Mouse (Mus musculus): ENCODE data around the gene Tdrd12. TPM values are rescaled to one million over a fixed set of nuclear protein-coding genes. Genes with fewer than 3 reads are reported as not detected.
"Not testable (repeated sequence)": the region's sequence is repeated elsewhere in the genome, so short reads cannot be mapped to it uniquely, and the experiment has no call there.

Gene Tdrd12
- total RNA-seq, 1 experiment: 35.4 TPM

- in situ Hi-C loops (cut with MboI; ENCODE audit: low sequenced_read_pairs in 2 of 2, unreplicated experiment in 2 of 2): no loop called here
- peak; percentile 78 for DNase-seq (ENCODE audit: low read depth, low spot score)
- Histone ChIP-seq H3K4me1 (ENCODE audit: control insufficient read depth in 2 of 2, insufficient read depth in 2 of 2, low read length in 2 of 2, poor library complexity in 1 of 2) (peaks cover 2 to 5% of the 10 kb centered on the region in 2 experiments; a peak in 2 of 4 replicates), H3K4me3 (ENCODE audit: insufficient read depth in 1 of 2, low read depth in 1 of 2, low read length in 2 of 2, poor library complexity in 1 of 2, severe bottlenecking in 1 of 2) (no peak overlapping the region), H3K9me3 (ENCODE audit: control insufficient read depth, insufficient read depth, low read depth, low read length) (no peaks in the 10 kb centered on the region), H3K36me3 (ENCODE audit: control insufficient read depth, insufficient read depth, low read length, poor library complexity, severe bottlenecking) (no peaks in the 10 kb centered on the region), H3K27ac (ENCODE audit: insufficient read depth, low read depth, low read length, poor library complexity, severe bottlenecking) (no peak overlapping the region), H3K9ac (ENCODE audit: insufficient read depth, low read depth, low read length, poor library complexity, severe bottlenecking) (no peak overlapping the region)
- TF ChIP-seq HCFC1 (IDR thresholded peaks at IDR 0.05; ENCODE audit: borderline replicate concordance, insufficient read depth, low read length): no peak
- TF ChIP-seq ZC3H11A (IDR thresholded peaks at IDR 0.05; ENCODE audit: borderline replicate concordance, low read depth, low read length): no peak
- TF ChIP-seq ZNF384 (IDR thresholded peaks at IDR 0.05; ENCODE audit: low read depth, low read length): no peak
- no peak for TF ChIP-seq CHD2 (IDR thresholded peaks at IDR 0.05; ENCODE audit: low read depth, low read length)
- no peak for TF ChIP-seq MAFK (IDR thresholded peaks at IDR 0.05; ENCODE audit: insufficient read depth, low read depth, low read length)
Observed at GRCm38 (mm10) chr7:35579849-35580248, 42.3 kb upstream of the Tdrd12 start.

GRCm38 (mm10) chr7:35570883-35571282, 33.3 kb upstream of the Tdrd12 start:
- in situ Hi-C loops (cut with MboI; ENCODE audit: low sequenced_read_pairs in 2 of 2, unreplicated experiment in 2 of 2); H3K27ac ChIP-seq (ENCODE audit: insufficient read depth, low read depth, low read length, poor library complexity, severe bottlenecking): not testable (repeated sequence)

GRCm38 (mm10) chr7:35569724-35570123, 32.2 kb upstream of the Tdrd12 start:
- in situ Hi-C loops (cut with MboI; ENCODE audit: low sequenced_read_pairs in 2 of 2, unreplicated experiment in 2 of 2); H3K9ac ChIP-seq (ENCODE audit: insufficient read depth, low read depth, low read length, poor library complexity, severe bottlenecking); H3K36me3 ChIP-seq (ENCODE audit: control insufficient read depth, insufficient read depth, low read length, poor library complexity, severe bottlenecking): not testable (repeated sequence)

More at GRCm38 (mm10) chr7:35570883-35571282, 33.3 kb upstream of the Tdrd12 start:
- not testable (repeated sequence) for H3K4me1 ChIP-seq (ENCODE audit: control insufficient read depth in 2 of 2, insufficient read depth in 2 of 2, low read length in 2 of 2, poor library complexity in 1 of 2); H3K4me3 ChIP-seq (ENCODE audit: insufficient read depth in 1 of 2, low read depth in 1 of 2, low read length in 2 of 2, poor library complexity in 1 of 2, severe bottlenecking in 1 of 2); H3K9me3 ChIP-seq (ENCODE audit: control insufficient read depth, insufficient read depth, low read depth, low read length); H3K36me3 ChIP-seq (ENCODE audit: control insufficient read depth, insufficient read depth, low read length, poor library complexity, severe bottlenecking); H3K9ac ChIP-seq (ENCODE audit: insufficient read depth, low read depth, low read length, poor library complexity, severe bottlenecking); DNase-seq (ENCODE audit: low read depth, low spot score)

DNA sequence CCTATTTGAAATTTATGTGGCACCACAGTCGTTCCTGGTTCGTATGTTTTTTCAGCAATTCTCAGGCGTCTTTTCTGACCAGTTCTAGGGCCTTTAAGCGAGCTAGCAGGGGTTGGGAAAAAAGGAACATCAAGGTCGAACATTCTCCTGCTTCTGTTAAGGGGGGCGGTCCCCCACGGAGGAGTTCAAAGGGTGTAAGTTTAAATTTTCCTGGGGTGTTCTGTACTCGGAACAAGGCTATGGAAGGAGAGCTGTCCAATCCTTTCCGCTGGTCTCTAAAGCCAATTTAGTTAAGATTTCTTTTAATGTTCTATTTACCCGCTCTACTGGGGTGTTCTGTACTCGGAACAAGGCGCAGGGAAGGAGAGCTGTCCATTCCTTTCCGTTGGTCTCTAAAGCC, 28.4 kb upstream of the Tdrd12 start:
- H3K27ac ChIP-seq (ENCODE audit: insufficient read depth, low read depth, low read length, poor library complexity, severe bottlenecking); H3K9ac ChIP-seq (ENCODE audit: insufficient read depth, low read depth, low read length, poor library complexity, severe bottlenecking); DNase-seq (ENCODE audit: low read depth, low spot score); in situ Hi-C loops (cut with MboI; ENCODE audit: low sequenced_read_pairs in 2 of 2, unreplicated experiment in 2 of 2); H3K4me3 ChIP-seq (ENCODE audit: insufficient read depth in 1 of 2, low read depth in 1 of 2, low read length in 2 of 2, poor library complexity in 1 of 2, severe bottlenecking in 1 of 2); H3K9me3 ChIP-seq (ENCODE audit: control insufficient read depth, insufficient read depth, low read depth, low read length); H3K4me1 ChIP-seq (ENCODE audit: control insufficient read depth in 2 of 2, insufficient read depth in 2 of 2, low read length in 2 of 2, poor library complexity in 1 of 2); H3K36me3 ChIP-seq (ENCODE audit: control insufficient read depth, insufficient read depth, low read length, poor library complexity, severe bottlenecking): not testable (repeated sequence)

More at GRCm38 (mm10) chr7:35569724-35570123, 32.2 kb upstream of the Tdrd12 start:
- not testable (repeated sequence) for DNase-seq (ENCODE audit: low read depth, low spot score); H3K4me1 ChIP-seq (ENCODE audit: control insufficient read depth in 2 of 2, insufficient read depth in 2 of 2, low read length in 2 of 2, poor library complexity in 1 of 2); H3K9me3 ChIP-seq (ENCODE audit: control insufficient read depth, insufficient read depth, low read depth, low read length); H3K27ac ChIP-seq (ENCODE audit: insufficient read depth, low read depth, low read length, poor library complexity, severe bottlenecking); H3K4me3 ChIP-seq (ENCODE audit: insufficient read depth in 1 of 2, low read depth in 1 of 2, low read length in 2 of 2, poor library complexity in 1 of 2, severe bottlenecking in 1 of 2)

DNA sequence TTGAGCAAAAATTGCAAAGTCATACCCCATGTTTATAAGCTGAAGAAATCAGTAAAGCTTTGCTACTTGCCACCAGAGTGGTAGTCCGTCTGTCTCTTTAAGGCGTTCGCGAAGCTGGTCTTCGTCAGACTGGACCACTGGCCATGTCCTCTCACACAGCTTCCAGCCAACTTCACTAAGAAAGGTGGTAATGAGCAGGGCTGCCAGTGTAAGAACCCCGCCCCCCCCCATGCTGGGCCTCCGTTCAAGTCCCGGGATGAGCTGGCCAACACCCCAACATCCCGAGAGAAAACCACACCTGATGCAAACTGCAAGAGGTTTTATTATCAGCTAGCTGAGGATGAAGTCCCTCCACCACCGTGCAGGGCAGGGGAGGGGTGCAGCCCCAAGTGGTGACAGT, 27.3 kb upstream of the Tdrd12 start:
- H3K9ac ChIP-seq (ENCODE audit: insufficient read depth, low read depth, low read length, poor library complexity, severe bottlenecking); H3K4me3 ChIP-seq (ENCODE audit: insufficient read depth in 1 of 2, low read depth in 1 of 2, low read length in 2 of 2, poor library complexity in 1 of 2, severe bottlenecking in 1 of 2); H3K4me1 ChIP-seq (ENCODE audit: control insufficient read depth in 2 of 2, insufficient read depth in 2 of 2, low read length in 2 of 2, poor library complexity in 1 of 2); in situ Hi-C loops (cut with MboI; ENCODE audit: low sequenced_read_pairs in 2 of 2, unreplicated experiment in 2 of 2); DNase-seq (ENCODE audit: low read depth, low spot score); H3K9me3 ChIP-seq (ENCODE audit: control insufficient read depth, insufficient read depth, low read depth, low read length); H3K27ac ChIP-seq (ENCODE audit: insufficient read depth, low read depth, low read length, poor library complexity, severe bottlenecking); H3K36me3 ChIP-seq (ENCODE audit: control insufficient read depth, insufficient read depth, low read length, poor library complexity, severe bottlenecking): not testable (repeated sequence)

Measured in ES-E14 (cell line).